Mouse (Mus musculus) brain, embryonic 14.5 days (tissue): ENCODE results near the gene Defb36.

Source experiments
- CTCF ChIP-seq: fragments of 200-500 bp; IDR thresholded peaks from 2 replicates; pipeline ENCODE4 v1.5.1; 2012; ENCODE audit warnings: inconsistent platforms, mild to moderate bottlenecking, moderate library complexity, borderline replicate concordance; ENCODE audit not compliant: insufficient read depth, insufficient read length; ENCODE audit errors: extremely low read depth
- POLR2A ChIP-seq: fragments of 200-500 bp; IDR thresholded peaks from 2 replicates; pipeline ENCODE4 v1.6.1; 2012; ENCODE audit warnings: mild to moderate bottlenecking, inconsistent platforms, borderline replicate concordance; ENCODE audit not compliant: poor library complexity, insufficient read depth, insufficient read length, severe bottlenecking; ENCODE audit errors: extremely low read depth

DNA sequence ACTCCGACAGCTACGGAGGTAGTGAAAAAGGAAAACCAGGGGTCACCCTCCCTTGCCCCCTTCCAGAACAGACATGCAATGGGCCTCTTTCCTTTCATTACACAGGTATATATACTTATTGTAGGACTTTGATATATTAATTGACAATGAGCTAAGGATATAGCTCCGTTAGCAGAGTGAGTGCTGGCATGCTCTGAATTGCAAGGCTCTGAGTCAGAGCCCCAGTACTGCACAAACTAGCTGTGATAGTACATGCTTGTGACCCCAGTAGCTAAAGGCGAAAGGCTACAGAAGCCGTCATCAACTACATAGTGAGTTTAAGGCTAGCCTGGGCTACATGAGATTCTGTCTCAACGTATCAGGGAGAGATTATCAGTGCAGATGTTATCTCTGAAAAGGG is 25.8 kb downstream of the Defb36 start:
- TF ChIP-seq CTCF (no peak), POLR2A (no peak)
